Mouse (Mus musculus) lung, postnatal 0 days (tissue): ENCODE data around the gene Cenpq. TPM values are rescaled to one million over a fixed set of nuclear protein-coding genes. Genes with fewer than 3 reads are reported as not detected.
A peak's percentile ranks its signal among the peaks of the same experiment; 100 is the strongest.

Source experiments
- ATAC-seq: fragments of 200-750 bp; cut with Nextera tagmentation; 2 replicates; pipeline ENCODE4 v1.8.0; 2017; ENCODE audit warnings: moderate library complexity
- DNase-seq: peaks from one replicate; pipeline ENCODE4 v3.0.0-alpha.2; 2016; ENCODE audit warnings: low spot score
- H3K27ac ChIP-seq: fragments of 300-500 bp; sonication (generic); 2 replicates; pipeline ENCODE4 v1.5.1; 2014; ENCODE audit warnings: antibody characterized with exemption, mild to moderate bottlenecking, low read length, mixed read lengths
- H3K27me3 ChIP-seq: fragments of 300-500 bp; sonication (generic); replicated peaks from 2 replicates; pipeline ENCODE4 v1.6.1; 2014; ENCODE audit warnings: low read length, mixed read lengths; ENCODE audit not compliant: insufficient read depth
- H3K36me3 ChIP-seq: fragments of 300-500 bp; sonication (generic); 2 replicates; pipeline ENCODE4 v1.6.1; 2014; ENCODE audit warnings: low read length, mixed read lengths; ENCODE audit not compliant: insufficient read depth
- H3K4me1 ChIP-seq: fragments of 300-500 bp; sonication (generic); 2 replicates; pipeline ENCODE4 v1.6.1; 2014; ENCODE audit warnings: antibody characterized with exemption, low read depth, low read length, mixed read lengths; ENCODE audit not compliant: insufficient read depth
- H3K4me2 ChIP-seq: fragments of 300-500 bp; sonication (generic); replicated peaks from 2 replicates; pipeline ENCODE4 v1.6.1; 2014; ENCODE audit warnings: low read depth, mild to moderate bottlenecking, low read length, moderate library complexity, mixed read lengths
- H3K4me3 ChIP-seq: fragments of 300-500 bp; sonication (generic); 2 replicates; pipeline ENCODE4 v1.5.1; 2014; ENCODE audit warnings: low read depth, low read length
- H3K9ac ChIP-seq: fragments of 300-500 bp; sonication (generic); replicated peaks from 2 replicates; pipeline ENCODE4 v1.6.1; 2014; ENCODE audit warnings: low read depth, mild to moderate bottlenecking
- H3K9me3 ChIP-seq: fragments of 300-500 bp; sonication (generic); 2 replicates; pipeline ENCODE4 v1.6.1; 2016; ENCODE audit warnings: low read length, mixed read lengths
- CTCF ChIP-seq: IDR thresholded peaks from 2 replicates; pipeline ENCODE4 v1.5.1; 2016; ENCODE audit warnings: antibody characterized with exemption, mild to moderate bottlenecking
- EP300 ChIP-seq: IDR thresholded peaks from 2 replicates; pipeline ENCODE4 v1.6.1; 2016; ENCODE audit warnings: antibody characterized with exemption, mild to moderate bottlenecking, control low read depth
- WGBS: fragments of 180-500 bp; shearing (Covaris S2); extraction: QIAGEN DNeasy Blood & Tissue Kit; methylation state at CpG from one replicate; pipeline ENCODE4 v1.1.7; 2014; 5-methylcytosine and 5-hydroxymethylcytosine counted together
- polyA plus RNA-seq: library from polyadenylated mRNA; unstranded; fragments of >200 nt; fragmentation: Nextera tagmentation; extraction: Ambion mirVana; gene quantifications from 2 replicates; pipeline ENCODE4 v1.2.1, GENCODE M21; 2015

Cenpq gene
- polyA plus RNA-seq, 1 experiment from 2014 or later: 5.5 TPM

DNA sequence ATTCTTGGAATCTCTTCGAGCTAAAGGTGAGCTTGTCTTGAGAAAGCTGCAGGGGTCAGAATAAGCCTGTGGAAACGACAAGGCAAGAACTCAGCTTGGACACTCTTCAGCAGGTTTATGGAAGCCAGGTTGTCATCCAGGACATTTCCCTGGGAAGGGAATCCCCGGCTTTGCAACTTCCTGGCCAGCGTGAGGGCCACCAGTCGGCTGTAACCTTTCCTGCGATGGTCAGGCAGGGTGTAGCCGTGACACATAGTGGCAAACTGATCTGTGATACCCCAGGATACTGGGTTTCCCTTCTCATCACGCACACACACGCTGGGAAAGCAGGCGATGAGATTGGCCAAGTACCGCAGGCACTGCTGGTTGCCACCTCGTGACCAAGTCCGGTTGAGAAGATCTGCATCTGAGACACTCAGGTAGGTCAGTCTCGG lies 30.1 kb downstream of the Cenpq start:
- DNase-seq (no peak), ATAC-seq (no peak)
- WGBS: 8% methylated on average over 13 of the region's 14 CpGs
- Histone ChIP-seq H3K4me1 (no peaks in the 10 kb centered on the region), H3K4me2 (0 out of 2 replicates have a peak overlapping the region, but pooled peaks have one; percentile 19), H3K9ac (no peak overlapping the region), H3K27me3 (no peaks in the 10 kb centered on the region), H3K9me3 (no peaks in the 10 kb centered on the region), H3K4me3 (no peak overlapping the region), H3K27ac (no peak overlapping the region), H3K36me3 (no peaks in the 10 kb centered on the region)
- no peak for TF ChIP-seq EP300
- no peak for TF ChIP-seq CTCF

DNA sequence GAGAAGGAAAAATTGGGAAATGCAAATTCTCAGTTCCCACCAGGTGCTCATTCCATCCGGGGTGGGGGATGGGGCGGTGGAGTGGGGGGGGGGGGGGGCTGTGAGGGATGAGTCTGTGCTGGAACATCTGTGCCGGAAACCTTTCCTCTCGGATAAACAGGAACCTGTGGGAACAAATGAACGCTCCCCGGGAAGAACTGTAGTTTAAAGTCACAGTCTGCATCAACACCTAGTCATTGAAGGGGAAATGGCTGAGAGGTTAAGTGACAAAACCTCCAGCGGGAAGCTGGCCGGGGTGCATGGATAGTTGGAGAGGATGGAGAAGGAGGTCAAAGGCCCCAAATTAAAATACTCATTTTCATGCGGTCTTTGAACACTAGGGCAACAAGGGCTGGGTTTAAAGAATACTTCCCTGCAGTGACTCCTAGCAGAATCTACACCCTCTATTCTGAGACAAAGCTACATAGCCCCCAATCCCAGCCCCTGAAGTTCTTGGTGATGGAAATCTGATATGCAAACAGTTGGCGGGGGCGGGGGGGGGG lies 30.7 kb downstream of the Cenpq start:
- no peak for TF ChIP-seq EP300
- TF ChIP-seq CTCF: no peak
- no peaks in the 10 kb centered on the region for H3K4me1 ChIP-seq
- no peaks in the 10 kb centered on the region for H3K27me3 ChIP-seq
- H3K36me3 ChIP-seq: no peaks in the 10 kb centered on the region
- H3K27ac ChIP-seq: no peak overlapping the region
- no peak overlapping the region for H3K9ac ChIP-seq
- H3K4me3 ChIP-seq: no peak overlapping the region
- peak; percentile 21; the same call in 1 of the 2 replicates for ATAC-seq
- peak; percentile 9 for DNase-seq
- WGBS: 7% methylated on average over 10 of the region's 11 CpGs
- H3K9me3 ChIP-seq: no peaks in the 10 kb centered on the region
- H3K4me2 ChIP-seq: no peak overlapping the region

DNA sequence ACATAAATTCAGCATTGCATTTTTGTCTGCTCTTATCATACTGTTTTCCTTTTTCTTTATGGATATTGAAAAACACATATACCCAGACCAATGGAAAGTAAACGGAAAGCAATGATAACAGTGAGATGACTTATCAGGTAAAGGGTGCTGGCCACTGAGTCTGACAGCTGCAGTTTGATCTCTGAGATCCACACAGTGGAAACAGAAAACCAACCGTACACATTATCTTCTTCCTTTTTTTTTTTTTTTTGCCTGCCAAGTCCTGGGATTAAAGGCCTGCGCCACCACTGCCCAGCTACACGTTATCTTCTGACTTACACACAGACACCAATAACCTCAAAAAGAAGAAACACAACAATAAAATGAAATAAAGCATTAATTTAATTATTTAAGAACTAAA lies 31.5 kb downstream of the Cenpq start:
- DNase-seq: no peak
- no peak overlapping the region for H3K4me2 ChIP-seq
- H3K9me3 ChIP-seq: no peaks in the 10 kb centered on the region
- H3K9ac ChIP-seq: no peak overlapping the region
- WGBS: 43% methylated on average over 4 of the region's 4 CpGs
- H3K27me3 ChIP-seq: no peaks in the 10 kb centered on the region
- TF ChIP-seq CTCF (no peak), EP300 (no peak)
- no peak overlapping the region for H3K4me3 ChIP-seq
- H3K36me3 ChIP-seq: no peaks in the 10 kb centered on the region
- no peaks in the 10 kb centered on the region for H3K4me1 ChIP-seq
- no peak overlapping the region for H3K27ac ChIP-seq
- ATAC-seq: no peak

DNA sequence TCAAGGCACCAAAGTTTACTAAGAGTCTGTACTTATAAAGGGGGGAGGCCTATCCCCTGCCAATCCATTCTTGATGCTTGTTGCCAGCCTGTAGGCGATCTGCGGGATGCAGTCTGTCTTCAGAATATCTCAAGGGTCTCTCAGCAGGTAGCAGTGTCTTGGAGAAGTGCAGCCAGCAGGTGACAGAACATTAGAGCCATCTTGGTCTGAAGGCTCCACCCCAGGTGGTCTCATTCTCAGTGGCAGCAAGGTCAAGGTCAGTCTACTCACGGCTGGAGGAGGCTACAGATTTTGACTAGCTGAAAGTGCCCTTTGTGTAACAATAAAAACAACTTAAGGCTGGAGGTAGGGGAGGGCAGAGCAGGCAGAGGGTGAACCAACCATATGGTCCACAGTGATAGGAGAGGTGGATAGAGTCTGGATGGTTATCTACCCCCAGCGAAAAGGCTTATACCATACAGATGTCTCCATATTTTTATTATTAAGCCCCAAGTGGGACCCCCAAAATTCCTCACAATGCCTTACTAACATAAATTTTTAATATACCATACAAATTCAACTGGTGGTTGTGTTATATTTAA lies 35.0 kb downstream of the Cenpq start:
- WGBS: 56% methylated on average over 4 of the region's 4 CpGs
- no peak for TF ChIP-seq CTCF
- no peak for TF ChIP-seq EP300

DNA sequence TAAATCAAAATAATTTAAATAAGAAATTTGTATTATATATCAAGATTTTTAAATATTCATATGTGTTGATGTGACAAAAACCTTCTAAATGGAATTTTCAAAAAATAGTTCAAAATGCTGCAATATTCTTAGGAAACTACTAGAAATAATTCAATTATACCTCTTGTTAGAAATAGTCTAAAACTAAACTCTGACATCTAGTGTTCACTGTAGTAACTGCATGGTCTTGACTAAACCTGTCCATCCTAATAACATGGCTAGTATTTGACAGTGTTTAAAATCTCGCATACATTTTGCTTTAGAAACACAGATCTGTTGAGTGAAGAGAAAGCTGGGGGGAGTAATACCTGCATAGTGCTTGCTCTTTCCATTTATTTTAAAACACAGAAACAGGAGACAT lies 38.0 kb downstream of the Cenpq start:
- Histone ChIP-seq H3K27ac (no peak overlapping the region), H3K9me3 (no peaks in the 10 kb centered on the region), H3K9ac (no peak overlapping the region), H3K36me3 (no peaks in the 10 kb centered on the region), H3K4me3 (no peak overlapping the region), H3K4me2 (no peak overlapping the region), H3K4me1 (no peaks in the 10 kb centered on the region), H3K27me3 (no peaks in the 10 kb centered on the region)
- DNase-seq (peak; percentile 54), ATAC-seq (no peak)
- TF ChIP-seq CTCF (peak; percentile 72), EP300 (no peak)
- 63% methylated on average over 1 of the region's 1 CpGs for WGBS

More for the DNA sequence above, 35.0 kb downstream of the Cenpq start:
- no peak overlapping the region for H3K4me2 ChIP-seq
- H3K9me3 ChIP-seq: no peaks in the 10 kb centered on the region
- ATAC-seq: no peak
- H3K27ac ChIP-seq: no peak overlapping the region
- no peak overlapping the region for H3K9ac ChIP-seq
- H3K4me1 ChIP-seq: no peaks in the 10 kb centered on the region
- no peaks in the 10 kb centered on the region for H3K27me3 ChIP-seq
- no peak for DNase-seq
- H3K36me3 ChIP-seq: no peaks in the 10 kb centered on the region
- H3K4me3 ChIP-seq: no peak overlapping the region

DNA sequence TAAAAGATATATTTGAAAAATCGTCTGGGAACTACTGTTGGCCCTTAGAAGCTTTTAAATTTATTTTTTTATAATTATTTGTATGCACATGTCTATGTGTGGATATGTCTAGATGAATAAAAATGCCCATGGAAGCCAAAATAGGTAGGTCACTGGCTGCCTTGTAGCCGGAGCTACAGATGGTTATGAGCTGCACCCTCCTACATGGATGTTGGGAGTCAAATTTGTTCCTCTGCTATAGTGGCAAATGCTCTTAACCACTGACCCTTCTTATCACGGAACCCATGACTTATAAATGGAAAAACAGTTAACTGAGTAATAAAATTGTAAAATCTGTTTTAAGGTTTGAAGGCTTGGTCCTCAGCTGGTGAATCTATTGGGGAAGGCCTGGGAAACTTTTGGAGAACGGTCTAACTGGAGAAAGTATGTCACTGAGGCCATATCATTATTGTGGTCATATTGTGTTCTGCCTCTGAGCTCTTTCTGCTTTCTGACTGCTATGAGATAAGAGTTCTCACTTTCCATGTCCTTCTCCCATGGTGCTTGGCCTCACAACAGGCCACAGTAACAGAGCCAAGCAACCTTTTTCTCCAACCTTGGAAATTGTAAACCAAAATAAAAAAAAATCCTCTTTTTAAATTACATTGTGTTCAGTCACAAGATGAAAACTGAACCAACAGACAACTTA lies 46.9 kb downstream of the Cenpq start:
- WGBS: 73% methylated on average over 4 of the region's 4 CpGs
- TF ChIP-seq EP300 (no peak), CTCF (no peak)
- H3K27me3 ChIP-seq: no peaks in the 10 kb centered on the region
- ATAC-seq (no peak), DNase-seq (no peak)
- H3K4me1 ChIP-seq: no peaks in the 10 kb centered on the region
- H3K27ac ChIP-seq: no peak overlapping the region
- no peak overlapping the region for H3K4me3 ChIP-seq
- no peak overlapping the region for H3K4me2 ChIP-seq
- no peaks in the 10 kb centered on the region for H3K9me3 ChIP-seq
- no peak overlapping the region for H3K9ac ChIP-seq
- H3K36me3 ChIP-seq: no peaks in the 10 kb centered on the region
